Mouse (Mus musculus): ENCODE data around the gene Pstk. TPM values are rescaled to one million over a fixed set of nuclear protein-coding genes. Genes with fewer than 3 reads are reported as not detected.

Gene Pstk
- not detected in 2 replicates for polyA plus RNA-seq (2012; ENCODE audit: insufficient read depth, insufficient read length, low replicate concordance, missing spikeins)

- WGBS: 5% methylated on average over 47 of the region's 47 CpGs
- peak; percentile 81 for TF ChIP-seq CTCF (IDR thresholded peaks at IDR 0.05; ENCODE audit: insufficient read depth, low read depth, low read length)
- TF ChIP-seq POLR2A (IDR thresholded peaks at IDR 0.05; ENCODE audit: insufficient read depth, low read depth, low read length): peak; percentile 97
- Histone ChIP-seq H3K4me3 (ENCODE audit: insufficient read depth, low read depth, low read length) (peak within 1 kb of the TSS; percentile 96), H3K4me1 (ENCODE audit: control insufficient read depth, insufficient read depth, low read length) (no peaks in the 10 kb centered on the region), H3K27ac (ENCODE audit: insufficient read depth, low read depth, low read length) (peak within 1 kb of the TSS; percentile 98)
Measured at GRCm38 (mm10) chr7:131370648-131371469, at the start of gene Pstk. Gene Pstk, plus strand, starts transcription at chr7:131371141.

- Histone ChIP-seq H3K4me1 (ENCODE audit: control insufficient read depth, insufficient read depth, low read length) (0 out of 2 replicates have a peak, but pooled peaks cover 2% of the 10 kb centered on the region), H3K27ac (ENCODE audit: insufficient read depth, low read depth, low read length) (no peak within 1 kb of the TSS), H3K4me3 (ENCODE audit: insufficient read depth, low read depth, low read length) (no peak within 1 kb of the TSS)
- 69% methylated on average over 2 of the region's 2 CpGs for WGBS
- TF ChIP-seq POLR2A (IDR thresholded peaks at IDR 0.05; ENCODE audit: insufficient read depth, low read depth, low read length) (no peak), CTCF (IDR thresholded peaks at IDR 0.05; ENCODE audit: insufficient read depth, low read depth, low read length) (no peak)
Measured at GRCm38 (mm10) chr7:131322192-131322591, 48.7 kb upstream of the Pstk start, which contains the start of gene Cuzd1. Gene Cuzd1, minus strand, starts transcription at chr7:131322292.

DNA sequence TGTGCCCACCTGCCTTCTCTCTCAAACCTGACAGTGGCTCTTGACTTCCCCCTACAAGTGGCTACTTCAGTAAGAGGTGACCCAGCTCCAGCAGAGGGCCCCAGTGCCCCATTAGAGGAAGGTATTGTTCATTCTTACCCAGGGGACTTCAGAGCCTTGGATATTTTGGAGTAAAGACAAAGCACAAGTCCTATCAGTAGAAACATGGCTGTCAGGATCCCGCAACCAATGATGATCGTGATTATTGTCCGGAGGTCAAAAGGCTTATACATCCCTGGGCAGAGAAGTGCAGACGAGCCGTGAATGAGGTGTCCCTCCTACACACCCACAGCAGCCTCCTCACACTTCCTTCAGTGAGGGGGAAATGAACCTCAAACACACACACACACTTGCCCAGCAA, 43.9 kb upstream of the Pstk start:
- Histone ChIP-seq H3K4me3 (ENCODE audit: insufficient read depth, low read depth, low read length) (no peak overlapping the region), H3K4me1 (ENCODE audit: control insufficient read depth, insufficient read depth, low read length) (no peaks in the 10 kb centered on the region), H3K27ac (ENCODE audit: insufficient read depth, low read depth, low read length) (no peak overlapping the region)
- TF ChIP-seq CTCF (IDR thresholded peaks at IDR 0.05; ENCODE audit: insufficient read depth, low read depth, low read length): no peak
- TF ChIP-seq POLR2A (IDR thresholded peaks at IDR 0.05; ENCODE audit: insufficient read depth, low read depth, low read length): no peak
- 93% methylated on average over 5 of the region's 5 CpGs for WGBS

- H3K27ac ChIP-seq (ENCODE audit: insufficient read depth, low read depth, low read length): no peak within 1 kb of the TSS
- WGBS: 94% methylated on average over 5 of the region's 5 CpGs
- no peaks in the 10 kb centered on the region for H3K4me1 ChIP-seq (ENCODE audit: control insufficient read depth, insufficient read depth, low read length)
- no peak within 1 kb of the TSS for H3K4me3 ChIP-seq (ENCODE audit: insufficient read depth, low read depth, low read length)
- TF ChIP-seq CTCF (IDR thresholded peaks at IDR 0.05; ENCODE audit: insufficient read depth, low read depth, low read length): no peak
- TF ChIP-seq POLR2A (IDR thresholded peaks at IDR 0.05; ENCODE audit: insufficient read depth, low read depth, low read length): no peak
Measured at GRCm38 (mm10) chr7:131329416-131329815, 41.5 kb upstream of the Pstk start, which contains the start of gene Fam24b. Gene Fam24b, minus strand, starts transcription at chr7:131329516.

GRCm38 (mm10) chr7:131331688-131332087, 39.3 kb upstream of the Pstk start:
- no peak overlapping the region for H3K4me3 ChIP-seq (ENCODE audit: insufficient read depth, low read depth, low read length)

DNA sequence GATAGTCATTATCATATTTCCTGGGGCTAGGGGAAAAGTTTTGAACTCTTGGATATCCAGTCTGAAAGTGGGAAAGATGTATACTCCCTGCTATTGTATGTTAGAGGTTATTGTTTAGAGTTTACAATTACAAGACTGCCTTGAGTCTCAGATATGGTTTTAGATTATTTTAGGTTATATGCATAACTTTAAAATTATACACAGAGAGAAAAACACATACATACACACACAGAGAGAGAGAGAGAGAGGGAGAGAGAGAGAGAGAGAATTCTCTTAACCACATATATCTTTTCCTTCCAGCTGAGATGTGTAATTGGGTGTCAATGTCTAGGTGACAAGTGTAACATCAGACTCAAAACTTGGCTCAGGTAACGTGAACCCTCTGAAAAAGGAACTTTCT, 37.4 kb upstream of the Pstk start, which contains the start of gene Fam24a:
Gene Fam24a, plus strand, starts transcription at position 301 of the 400 bp plus-strand sequence.
- Histone ChIP-seq H3K27ac (ENCODE audit: insufficient read depth, low read depth, low read length) (no peak within 1 kb of the TSS), H3K4me3 (ENCODE audit: insufficient read depth, low read depth, low read length) (no peak within 1 kb of the TSS), H3K4me1 (ENCODE audit: control insufficient read depth, insufficient read depth, low read length) (no peaks in the 10 kb centered on the region)
- 56% methylated on average over 1 of the region's 1 CpGs for WGBS
- TF ChIP-seq CTCF (IDR thresholded peaks at IDR 0.05; ENCODE audit: insufficient read depth, low read depth, low read length): no peak
- TF ChIP-seq POLR2A (IDR thresholded peaks at IDR 0.05; ENCODE audit: insufficient read depth, low read depth, low read length): no peak

More at GRCm38 (mm10) chr7:131331688-131332087, 39.3 kb upstream of the Pstk start:
- TF ChIP-seq POLR2A (IDR thresholded peaks at IDR 0.05; ENCODE audit: insufficient read depth, low read depth, low read length): no peak
- no peak for TF ChIP-seq CTCF (IDR thresholded peaks at IDR 0.05; ENCODE audit: insufficient read depth, low read depth, low read length)
- WGBS: 80% methylated on average over 2 of the region's 2 CpGs
- no peak overlapping the region for H3K27ac ChIP-seq (ENCODE audit: insufficient read depth, low read depth, low read length)
- no peaks in the 10 kb centered on the region for H3K4me1 ChIP-seq (ENCODE audit: control insufficient read depth, insufficient read depth, low read length)

DNA sequence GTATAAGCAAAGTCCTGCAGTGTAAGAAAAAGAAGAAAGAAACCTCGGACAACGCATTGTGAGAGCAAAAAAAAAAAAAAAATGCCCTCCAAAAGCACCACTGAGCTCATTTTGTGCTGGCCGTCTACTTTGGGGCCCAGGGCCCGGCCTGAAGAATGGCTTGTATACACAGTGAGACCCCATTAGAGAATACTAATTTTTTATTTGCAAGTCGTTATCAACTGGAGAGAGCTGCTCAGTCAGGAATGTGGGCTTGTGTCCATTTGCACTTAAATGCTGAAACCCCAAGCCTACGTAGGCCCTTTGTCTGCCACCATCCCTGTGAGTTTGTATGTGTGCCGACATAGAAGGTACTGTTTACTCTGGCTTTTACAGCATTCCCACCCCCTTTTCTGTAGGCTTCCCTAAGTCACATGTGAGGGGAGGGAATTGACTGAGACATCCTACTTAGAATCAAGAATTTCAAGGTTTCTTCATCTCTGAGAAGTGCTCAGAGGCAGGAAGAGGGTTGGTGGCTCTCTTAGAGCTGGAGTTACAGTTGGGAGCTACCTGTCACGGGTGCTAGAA, 33.4 kb upstream of the Pstk start:
- Histone ChIP-seq H3K4me1 (ENCODE audit: control insufficient read depth, insufficient read depth, low read length) (no peaks in the 10 kb centered on the region), H3K4me3 (ENCODE audit: insufficient read depth, low read depth, low read length) (no peak overlapping the region), H3K27ac (ENCODE audit: insufficient read depth, low read depth, low read length) (no peak overlapping the region)
- WGBS: 50% methylated on average over 8 of the region's 8 CpGs
- TF ChIP-seq CTCF (IDR thresholded peaks at IDR 0.05; ENCODE audit: insufficient read depth, low read depth, low read length) (no peak), POLR2A (IDR thresholded peaks at IDR 0.05; ENCODE audit: insufficient read depth, low read depth, low read length) (no peak)

- no peak overlapping the region for H3K27ac ChIP-seq (ENCODE audit: insufficient read depth, low read depth, low read length)
- WGBS: 58% methylated on average over 7 of the region's 7 CpGs
- no peak overlapping the region for H3K4me3 ChIP-seq (ENCODE audit: insufficient read depth, low read depth, low read length)
- TF ChIP-seq POLR2A (IDR thresholded peaks at IDR 0.05; ENCODE audit: insufficient read depth, low read depth, low read length) (no peak), CTCF (IDR thresholded peaks at IDR 0.05; ENCODE audit: insufficient read depth, low read depth, low read length) (no peak)
- H3K4me1 ChIP-seq (ENCODE audit: control insufficient read depth, insufficient read depth, low read length): no peaks in the 10 kb centered on the region
Measured at GRCm38 (mm10) chr7:131345856-131346541, 24.9 kb upstream of the Pstk start.

All from olfactory bulb, adult 2 months (tissue).